Mouse (Mus musculus) layer of hippocampus, adult 9-10 months (tissue): ENCODE results near the gene Sstr5.

Source experiments
- DNase-seq: peaks from one replicate; pipeline ENCODE4 v3.0.0; 2022; ENCODE audit warnings: low spot score

The Sstr5 gene

GRCm38 (mm10) chr17:25497013-25497412 is at the start of gene Sstr5:
Sstr5 (minus strand) TSS chr17:25497288.
- DNase-seq: no peak

DNA sequence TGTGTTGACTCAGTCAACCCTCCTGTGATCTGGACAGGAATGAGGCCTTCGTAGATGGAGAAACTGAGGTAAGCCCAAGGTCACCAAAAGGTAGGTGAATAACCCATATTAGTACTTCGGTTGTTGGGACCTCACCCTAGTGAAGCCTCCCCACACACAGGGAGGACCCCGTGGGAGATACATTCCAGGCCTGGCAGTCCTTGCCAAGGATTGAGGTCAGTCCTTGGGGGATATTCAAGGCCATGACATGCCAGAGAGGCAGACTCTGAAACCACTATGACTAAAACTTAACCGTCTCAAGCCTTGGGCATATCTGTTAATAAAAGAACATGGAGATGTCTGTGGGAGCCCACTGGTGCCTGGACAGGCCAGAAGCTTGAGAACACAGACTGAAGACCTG is 44.7 kb upstream of the Sstr5 start:
- DNase-seq: no peak

- no peak for DNase-seq
Observed at GRCm38 (mm10) chr17:25540731-25541130, 43.6 kb upstream of the Sstr5 start.

DNA sequence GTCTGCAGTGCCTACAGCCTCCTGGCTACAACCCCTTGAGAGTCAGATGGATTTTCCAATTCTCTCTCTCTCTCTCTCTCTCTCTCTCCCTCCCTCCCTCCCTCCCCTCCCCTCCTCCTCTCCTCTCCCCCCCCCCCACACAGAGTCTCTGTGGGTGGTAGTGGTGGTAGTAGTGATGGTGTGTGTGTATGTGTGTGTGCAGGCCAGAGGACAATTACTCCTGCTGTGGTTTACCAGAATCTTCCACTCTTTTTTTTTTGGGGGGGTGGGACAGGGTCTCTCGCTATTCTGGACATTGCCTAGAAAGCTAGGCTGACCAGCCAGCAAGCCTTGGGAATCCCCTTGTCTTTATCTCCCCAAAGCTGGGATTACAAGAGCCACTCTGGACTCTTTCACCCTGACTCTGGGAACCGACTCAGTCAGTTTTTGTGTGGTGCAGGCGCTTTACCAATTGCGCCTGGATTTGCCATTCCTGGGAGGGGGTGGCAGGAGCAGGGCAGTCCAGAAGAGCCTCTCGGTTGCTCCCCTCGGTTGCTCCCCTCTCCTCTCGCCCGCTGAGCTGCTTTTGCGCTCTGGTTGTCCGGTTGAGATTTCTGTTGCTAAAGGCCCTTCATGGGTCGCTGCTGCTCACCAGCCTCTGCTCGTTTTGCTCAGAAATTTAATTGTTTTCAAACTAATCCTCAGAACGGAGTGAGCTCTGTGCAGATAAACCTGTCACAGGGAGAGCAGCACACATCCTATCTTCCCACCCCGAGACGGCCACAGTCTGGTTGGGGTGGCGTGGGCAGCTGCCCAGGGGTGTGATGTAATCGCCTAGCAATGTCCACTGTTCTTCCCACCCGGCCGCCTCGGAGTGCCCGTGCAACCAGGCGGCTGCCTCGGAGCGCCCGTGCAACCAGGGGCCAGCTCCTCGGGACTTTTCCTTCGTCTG is 42.1 kb upstream of the Sstr5 start:
- no peak for DNase-seq

DNA sequence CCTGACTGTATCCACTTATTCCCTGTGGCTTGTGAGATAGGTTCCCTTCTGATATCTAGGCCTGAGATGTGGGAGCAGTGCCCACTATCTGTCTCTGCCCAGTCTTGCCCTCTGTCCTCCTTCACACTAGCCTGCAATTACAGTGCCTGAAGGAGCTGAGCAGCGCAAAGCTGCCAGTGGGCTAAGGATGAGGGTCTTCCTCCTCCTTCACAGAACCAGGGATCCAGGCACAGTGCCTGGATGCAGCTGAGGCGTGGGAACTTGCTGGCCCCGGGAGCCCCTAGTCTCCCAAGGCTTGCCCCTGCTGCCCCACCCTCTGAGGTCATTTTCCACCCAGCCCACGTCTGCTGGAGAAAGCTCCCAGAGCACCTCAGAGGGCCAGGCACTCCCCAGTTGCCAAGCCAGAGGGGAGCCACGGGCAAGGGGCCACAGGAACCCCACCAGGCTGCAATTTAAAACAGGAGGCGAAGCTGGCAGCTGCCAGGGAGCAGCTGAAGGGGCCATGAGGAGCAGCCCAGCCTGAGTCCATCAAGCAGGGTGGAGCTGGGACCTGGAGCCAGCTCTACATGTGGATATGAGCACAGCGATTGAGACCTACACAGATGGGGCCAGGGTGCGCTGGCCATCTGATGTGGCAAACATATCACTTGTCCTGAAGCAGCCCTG is 33.4 kb upstream of the Sstr5 start:
- no peak for DNase-seq

DNA sequence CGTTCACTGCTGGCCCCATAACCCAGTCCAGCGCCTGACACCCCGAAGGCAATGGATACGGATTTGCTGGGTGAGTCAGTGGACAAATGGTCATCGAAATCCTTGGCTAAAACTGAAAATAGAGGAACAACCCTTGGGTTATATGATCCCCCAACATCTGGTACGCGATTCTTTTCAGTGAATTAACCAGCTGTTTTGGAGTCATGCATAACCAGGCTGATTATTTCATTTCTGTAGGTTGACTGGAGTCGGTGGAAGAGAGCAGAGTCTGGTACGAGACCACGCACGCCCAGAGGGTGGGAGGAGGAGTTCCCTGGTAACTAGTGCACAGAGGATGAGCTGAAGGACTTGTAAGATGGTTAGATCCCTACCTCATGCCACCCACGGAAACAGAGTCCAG is 25.0 kb upstream of the Sstr5 start:
- DNase-seq: no peak

- no peak for DNase-seq
Observed at GRCm38 (mm10) chr17:25520492-25520891, 23.4 kb upstream of the Sstr5 start.

DNA sequence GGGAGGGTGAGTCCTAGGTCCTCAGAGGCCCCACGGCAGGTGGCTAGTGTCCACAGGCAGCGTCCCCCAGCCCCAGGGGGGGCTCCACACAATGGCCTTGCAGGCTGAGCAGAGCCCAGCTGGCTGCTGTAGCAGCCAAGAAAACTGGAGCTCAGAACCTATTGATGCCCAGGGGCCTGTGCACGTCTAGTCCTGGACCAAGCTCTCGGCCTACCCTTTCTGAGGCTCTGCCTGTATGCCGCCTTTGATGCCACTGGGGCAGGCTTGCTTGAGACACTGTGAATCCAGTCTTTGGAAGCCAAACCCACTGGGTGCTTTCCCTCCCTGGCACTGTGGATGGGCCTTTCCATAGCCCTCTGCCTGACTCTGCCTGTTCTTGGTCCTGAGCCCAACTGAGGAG is 22.4 kb upstream of the Sstr5 start:
- DNase-seq: no peak

DNA sequence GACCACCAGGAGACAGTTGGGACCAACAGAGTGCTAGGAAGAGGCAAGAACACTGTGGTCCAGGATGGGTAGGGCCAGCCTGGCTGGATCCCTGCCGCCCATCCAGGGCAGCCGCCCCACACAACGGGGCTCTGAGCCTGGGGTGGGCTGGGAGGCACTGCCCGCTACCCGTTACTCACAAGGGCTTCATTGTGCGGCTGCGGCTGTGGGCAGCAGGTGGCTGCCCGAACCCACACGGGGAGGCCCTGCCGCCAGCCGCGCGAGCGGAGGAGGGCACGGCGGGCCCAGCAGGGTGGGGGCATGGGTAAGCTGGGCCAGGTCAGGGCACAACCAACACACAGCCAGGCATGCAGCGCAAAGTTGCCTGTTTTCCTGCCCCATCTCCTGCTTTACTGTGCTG is 21.1 kb upstream of the Sstr5 start:
- no peak for DNase-seq

DNA sequence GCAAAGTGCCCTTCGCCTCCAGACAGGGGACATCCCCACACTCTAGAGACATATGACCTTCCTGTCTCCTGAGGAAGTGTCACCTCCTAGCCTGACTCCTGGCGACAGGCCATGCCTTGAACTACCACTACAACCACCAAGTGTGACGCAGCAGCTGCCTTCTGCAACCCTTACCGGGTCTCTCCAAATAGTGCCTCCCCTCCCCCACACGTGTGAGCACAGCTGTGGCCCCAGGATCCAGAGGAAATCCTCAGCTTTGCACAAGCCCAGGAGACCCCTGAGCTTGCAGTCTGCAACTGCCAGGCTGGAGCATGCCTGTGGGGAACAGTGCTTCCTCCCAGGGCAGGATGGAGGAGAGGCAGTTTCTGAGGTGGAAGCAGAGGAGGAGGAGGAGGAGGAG is 19.2 kb upstream of the Sstr5 start:
- DNase-seq: no peak

DNA sequence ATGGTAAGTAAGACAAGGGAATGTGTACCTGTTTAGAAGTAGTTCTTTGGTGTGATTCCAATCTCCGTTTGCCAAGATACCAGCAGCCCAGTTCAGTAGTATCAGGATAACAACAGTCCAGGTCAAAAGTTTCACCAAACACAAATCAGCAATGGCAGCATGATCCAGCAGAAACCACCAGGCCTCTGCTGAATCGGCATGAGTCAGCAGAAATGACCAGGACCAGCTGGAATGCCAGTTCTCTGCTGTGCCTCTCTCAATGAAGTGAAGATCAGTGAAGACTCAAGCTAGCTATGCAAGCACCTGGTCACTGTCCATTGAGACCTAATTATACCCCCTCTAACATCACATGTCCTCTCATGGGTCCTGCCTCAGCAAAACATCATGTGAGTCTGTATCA is 17.0 kb upstream of the Sstr5 start:
- DNase-seq: no peak

DNA sequence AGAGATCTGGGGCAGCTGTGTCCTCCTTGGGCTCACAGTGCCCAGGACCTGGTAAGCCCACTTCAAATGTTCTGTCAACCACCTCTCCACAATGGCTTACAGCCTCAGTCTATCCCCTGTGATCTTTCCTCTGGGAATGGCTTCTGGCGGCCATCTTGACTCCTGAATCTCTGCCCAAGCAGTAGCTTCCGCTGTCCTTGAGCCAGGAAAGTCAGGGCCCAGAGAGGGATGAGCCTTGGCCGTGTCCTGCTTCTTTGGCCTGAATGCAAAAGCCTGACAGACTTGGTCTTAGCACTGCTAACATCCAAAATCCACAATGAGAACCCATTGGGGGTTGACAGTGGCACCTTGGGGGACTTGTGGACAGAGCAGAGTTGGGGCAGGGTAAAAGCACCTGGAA is 14.8 kb upstream of the Sstr5 start:
- no peak for DNase-seq

DNA sequence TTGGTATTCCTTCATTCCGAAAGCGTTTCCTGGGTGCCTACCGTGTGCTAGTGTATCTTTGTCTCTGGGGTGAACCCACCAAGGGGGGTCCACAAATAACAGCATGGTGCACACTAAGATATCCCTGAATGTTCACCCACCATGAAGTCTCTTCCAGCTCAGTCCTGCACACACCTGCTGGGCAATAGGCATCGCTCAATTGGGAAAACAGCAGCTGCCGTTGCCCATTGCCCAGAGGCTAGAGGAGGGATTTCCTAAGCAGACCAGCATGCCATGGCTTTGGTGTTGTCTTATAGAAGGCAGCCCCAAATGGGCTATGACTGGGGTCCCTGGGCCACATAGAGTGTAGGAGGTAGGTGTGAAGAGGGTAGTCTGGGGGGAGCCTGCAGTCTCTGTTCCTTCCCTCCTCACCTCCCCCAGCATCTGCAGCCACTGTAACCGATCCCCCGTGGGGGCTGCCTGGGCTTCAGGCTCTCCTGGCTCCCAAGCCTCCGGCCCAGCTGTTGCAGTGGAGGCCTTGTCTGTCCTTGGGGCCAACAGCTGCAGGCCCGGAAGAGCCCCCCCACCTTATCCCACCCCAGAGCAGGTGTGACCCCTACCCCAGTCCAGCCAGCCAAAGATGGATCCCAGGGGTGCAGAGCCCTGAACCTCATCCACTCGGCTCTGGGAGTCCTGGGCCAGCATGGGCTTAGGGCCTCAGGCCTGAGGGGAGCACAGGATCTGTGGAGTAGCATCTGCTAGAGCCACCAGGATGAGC is 13.2 kb upstream of the Sstr5 start:
- no peak for DNase-seq

- peak; percentile 91 for DNase-seq
Observed at GRCm38 (mm10) chr17:25508860-25509577, 11.9 kb upstream of the Sstr5 start.

DNA sequence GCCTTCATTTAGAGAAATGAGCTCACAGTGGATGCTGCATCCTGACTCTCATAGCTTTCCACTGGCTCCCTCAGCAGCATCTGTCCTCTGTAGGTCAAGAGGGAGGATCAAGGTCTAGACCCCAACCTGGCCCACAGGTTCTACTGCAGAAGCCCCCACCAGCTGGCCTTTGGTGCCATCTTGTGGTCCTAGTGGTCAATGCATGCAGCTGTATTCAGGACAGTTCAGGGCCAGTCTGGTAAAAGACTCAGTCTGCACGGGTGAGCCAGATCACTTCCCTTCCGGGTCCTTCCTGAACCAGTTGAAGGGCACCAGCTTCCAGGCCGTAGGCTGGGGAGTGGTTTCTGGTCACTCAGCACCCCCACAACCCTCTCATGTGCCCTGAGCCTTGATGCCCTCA is 10.7 kb upstream of the Sstr5 start:
- DNase-seq: peak; percentile 54

DNA sequence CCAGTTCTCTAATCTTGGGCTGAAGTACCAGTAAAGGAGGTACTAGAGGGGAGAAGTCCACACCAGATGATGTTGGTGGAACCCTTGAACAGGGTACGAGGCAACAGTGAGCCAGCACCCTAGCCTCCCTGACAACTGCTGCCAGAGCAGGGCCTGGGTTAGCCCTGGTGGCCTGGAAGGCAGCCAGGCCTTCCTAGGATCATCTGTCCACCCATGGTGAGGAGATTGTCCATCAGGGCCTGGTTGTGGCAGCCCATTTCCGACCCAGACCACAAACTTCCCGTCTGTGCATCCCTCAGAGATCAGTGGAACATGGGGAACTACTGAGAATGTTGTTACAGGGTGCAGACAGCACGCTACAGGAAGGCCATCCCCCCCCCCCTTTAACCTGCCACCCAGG is 5.5 kb upstream of the Sstr5 start:
- no peak for DNase-seq

DNA sequence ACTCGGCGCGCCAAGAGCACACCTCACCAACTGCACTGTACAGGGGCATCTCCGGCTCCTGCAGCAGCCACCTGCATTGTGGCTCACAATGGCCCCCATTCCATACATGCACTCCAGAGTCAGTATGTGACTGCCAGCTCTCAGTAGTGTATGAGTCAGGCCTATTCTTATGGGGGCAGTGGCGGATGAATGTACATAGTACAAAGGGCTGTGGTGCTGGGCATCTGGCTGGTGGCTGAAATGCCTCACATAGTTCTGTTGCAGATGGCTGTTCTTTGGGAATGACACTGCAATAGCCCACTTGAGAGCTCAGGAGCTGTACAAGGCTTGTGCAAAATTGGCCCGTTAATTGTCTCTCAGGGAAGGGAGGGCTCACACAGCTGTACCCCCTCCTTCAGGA is 15.0 kb downstream of the Sstr5 start:
- no peak for DNase-seq

DNA sequence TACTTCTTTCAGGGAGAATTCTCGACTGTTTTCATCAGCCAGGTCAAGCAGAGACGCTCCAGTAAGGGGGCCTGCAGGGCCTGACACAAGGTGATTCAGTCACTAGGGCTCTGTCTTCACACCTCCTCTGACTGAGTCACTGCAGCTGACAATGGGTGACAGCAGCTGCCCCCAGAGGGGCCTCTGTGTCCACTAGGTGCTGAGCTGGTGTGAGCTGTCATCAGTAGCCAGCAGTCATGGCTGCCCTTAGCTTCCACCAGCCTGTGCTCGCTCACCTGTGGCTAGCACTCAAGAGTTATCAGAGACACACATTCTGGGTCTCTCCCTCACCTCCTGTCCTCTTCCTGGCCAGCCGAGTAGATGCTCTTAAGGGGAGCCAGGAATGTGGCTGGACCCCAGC is 16.3 kb downstream of the Sstr5 start:
- no peak for DNase-seq

GRCm38 (mm10) chr17:25480152-25480551 is 16.9 kb downstream of the Sstr5 start:
- DNase-seq: no peak

GRCm38 (mm10) chr17:25475946-25476744 is 20.9 kb downstream of the Sstr5 start:
- DNase-seq: peak; percentile 49
